Mouse (Mus musculus) right cerebral cortex, postnatal 10 days (tissue): ENCODE measurements around the gene Pagr1a.

Experiments used
- DNase-seq, 2 experiments: peaks; one replicate each; pipeline ENCODE4 v3.0.0; 2021; ENCODE audit warnings: low spot score in 2 of 2

Pagr1a gene

DNA sequence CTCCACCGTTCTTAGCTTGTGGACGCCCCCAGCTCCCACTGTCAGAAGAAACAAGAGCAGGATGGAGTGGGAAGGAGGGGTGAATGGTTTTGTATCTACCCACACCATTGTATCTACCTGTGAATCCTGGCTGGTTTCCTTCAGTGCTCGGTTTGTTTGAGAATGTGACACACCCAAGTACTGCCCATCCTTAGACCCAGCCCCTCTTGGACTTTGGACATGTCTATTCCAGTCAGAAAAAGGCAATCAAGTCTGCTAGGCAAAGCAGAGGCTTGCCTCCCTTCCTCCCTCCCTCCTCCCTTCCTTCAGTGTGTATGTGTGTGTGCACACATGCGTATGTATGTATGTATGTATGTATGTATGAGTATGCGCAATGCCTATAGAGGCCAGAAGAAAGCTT lies 13.5 kb downstream of the Pagr1a start:
- DNase-seq, result no peak

DNA sequence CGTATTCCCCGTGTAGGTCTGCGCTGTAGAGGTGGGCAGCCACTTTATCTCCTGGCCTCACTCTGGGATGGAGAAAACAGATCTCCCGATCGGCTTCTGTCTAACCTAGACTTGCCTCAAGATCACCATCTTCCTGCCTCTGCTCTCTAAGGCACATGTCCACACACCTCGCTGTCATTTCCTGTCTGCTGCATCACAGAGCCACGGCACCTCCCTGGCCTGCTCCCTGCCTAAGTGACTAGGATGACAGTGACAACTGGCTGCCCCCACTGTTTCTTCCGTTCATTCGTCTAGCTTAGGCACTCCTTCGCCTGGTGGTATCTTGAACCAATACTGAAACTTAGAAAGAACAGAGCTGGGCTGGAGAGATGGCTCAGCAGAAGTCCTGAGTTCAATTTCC lies 17.6 kb downstream of the Pagr1a start:
- no peak for DNase-seq

DNA sequence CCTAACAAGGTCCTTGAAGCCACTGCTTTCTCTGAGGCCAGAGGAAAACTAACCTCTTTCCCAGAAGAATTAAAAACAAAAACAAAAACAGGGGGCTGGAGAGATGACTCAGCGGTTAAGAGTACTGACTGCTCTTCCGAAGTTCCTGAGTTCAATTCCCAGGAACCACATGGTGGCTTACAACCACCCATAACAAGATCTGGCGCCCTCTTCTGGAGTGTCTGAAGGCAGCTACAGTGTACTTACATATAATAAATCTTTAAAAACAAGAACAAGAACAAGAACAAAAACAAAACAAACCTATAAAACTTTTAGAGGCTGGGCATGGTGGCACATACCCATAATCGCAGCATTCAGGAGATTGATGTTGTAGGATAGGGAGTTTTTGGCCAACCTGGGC lies 20.7 kb downstream of the Pagr1a start:
- DNase-seq, result no peak

DNA sequence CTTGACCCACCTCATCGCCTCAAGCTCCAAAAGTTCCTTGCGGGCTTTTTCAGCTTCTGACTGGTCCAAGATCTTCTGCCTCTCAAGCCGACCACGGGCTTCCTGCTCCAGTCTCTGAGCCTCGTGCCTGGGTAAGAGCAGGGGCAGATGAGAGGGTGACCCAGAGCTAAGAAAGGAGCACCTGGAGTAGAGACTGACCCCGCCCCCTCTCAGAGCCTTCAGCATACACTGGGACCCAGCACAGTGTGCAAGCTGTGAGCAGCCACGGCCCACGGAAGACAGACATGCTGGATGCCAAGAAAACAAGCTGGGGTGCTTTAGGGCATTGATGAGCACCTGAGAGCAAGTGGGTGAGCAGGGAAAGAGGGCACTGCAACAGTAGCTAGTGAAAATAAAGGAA lies 28.3 kb downstream of the Pagr1a start:
- DNase-seq, result no peak

DNA sequence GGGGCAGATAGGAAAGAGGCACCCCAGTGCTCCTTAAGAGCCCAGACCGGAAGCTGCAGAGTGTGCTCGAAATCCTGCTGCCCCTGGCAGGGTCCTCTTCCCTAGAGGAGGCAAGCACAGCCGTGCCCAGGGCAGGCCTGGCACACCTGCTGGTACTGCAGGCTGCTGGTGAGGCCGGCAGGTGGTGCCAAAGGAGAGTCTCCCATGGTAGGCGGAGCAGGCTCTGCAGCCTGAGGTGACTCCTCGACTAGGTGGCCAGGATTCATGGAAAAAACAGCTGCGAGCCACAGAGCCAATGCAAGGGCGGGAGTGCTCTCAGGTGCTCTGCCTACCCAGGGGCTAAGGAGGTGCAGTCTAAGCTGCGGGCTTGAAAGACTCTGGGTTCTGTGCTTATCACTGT lies 30.8 kb downstream of the Pagr1a start:
- peak in 1 of 2 experiments; percentile 57 for DNase-seq

DNA sequence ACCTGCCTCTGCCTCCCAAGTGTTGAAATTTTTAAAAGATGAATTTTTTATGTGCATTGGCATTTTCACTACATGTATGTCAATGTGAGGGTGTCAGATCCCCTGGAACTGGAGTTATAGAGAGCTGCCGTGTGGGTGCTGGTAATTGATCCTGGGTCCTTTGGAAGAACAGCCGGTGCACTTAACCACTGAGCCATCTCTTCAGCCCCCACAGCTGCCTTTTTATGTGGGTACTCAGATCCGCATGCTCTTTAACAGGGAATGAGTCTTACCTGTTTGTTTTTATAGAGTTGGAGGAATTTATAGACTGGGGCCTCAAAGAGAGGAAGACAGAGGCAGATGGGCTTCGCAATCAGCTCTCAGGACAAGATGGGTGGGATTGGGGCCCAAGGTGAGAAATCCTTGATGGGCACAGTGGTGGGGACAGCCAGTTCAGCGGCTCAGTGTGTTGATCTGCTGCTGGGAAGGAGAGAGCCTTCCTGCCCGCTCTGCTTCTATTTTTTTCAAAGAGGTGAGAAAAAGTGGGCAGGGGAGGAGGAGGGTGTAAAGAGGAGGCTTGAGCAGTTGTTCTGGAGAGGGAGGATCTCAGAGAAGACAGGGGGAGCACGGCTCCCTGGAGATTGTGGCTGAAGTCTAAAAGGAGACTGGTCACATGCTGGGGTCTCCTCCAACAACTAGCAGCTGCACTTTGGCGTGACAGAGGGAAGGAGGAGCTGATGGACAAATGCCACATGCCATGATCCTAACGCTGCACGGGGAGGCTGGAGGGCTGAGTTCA lies 32.3 kb downstream of the Pagr1a start:
- DNase-seq, result no peak

DNA sequence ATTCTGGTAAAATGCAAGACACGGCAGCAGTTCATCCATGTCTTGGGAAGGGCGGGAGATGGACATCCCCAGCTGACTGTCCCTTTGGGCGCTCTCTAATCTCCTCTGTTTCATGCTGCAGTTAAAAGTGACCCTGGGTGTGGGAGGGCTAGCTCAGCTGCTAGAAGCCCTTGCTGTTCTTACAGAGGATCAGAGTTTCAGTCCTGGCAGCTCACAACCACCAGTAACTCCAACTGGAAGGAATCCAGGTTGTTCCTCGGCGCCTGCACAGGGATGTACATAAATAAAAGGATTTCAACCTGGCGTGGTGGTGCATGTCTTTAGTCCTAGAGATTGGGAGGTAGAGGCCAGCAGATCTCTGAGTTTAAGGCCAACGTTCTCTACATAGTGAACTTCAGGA lies 34.0 kb downstream of the Pagr1a start:
- DNase-seq, result no peak

DNA sequence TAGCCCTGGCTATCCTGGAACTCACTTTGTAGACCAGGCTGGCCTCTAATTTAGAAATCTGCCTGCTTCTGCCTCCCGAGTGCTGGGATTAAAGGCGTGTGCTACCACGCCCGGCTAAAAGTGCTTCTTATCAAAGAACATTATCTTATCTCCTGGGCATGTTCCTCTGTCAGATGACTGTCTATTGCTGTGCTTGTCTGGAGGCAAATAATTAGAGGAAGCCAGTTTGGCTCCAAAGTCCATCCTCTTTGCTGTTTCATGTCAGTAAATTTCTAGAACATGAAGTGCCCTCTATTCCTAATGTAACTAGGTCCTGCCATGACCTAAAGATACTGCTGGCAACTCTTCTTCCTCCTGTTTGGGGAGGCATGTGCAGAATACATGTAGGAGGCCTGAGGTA lies 35.1 kb downstream of the Pagr1a start:
- DNase-seq, result no peak

DNA sequence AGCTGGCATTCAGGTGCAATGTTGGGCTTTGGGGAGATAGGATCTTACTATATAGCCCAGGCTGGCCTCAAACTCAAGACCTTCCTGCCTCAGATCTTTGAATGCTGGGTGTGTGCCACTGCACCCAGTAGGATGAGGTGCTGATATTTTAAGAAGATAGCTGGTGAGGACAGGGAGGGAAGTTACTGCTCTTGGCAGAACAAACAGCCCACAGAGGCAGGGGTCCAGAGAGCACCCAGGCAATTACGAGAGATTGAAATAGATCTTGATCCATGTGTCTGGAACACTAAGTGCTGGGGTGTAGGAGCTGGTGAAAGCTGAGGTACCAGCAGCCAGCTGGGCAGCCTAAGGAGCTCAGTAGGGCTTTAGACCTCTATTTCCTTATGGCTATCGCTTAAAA lies 35.6 kb downstream of the Pagr1a start:
- DNase-seq, result no peak

DNA sequence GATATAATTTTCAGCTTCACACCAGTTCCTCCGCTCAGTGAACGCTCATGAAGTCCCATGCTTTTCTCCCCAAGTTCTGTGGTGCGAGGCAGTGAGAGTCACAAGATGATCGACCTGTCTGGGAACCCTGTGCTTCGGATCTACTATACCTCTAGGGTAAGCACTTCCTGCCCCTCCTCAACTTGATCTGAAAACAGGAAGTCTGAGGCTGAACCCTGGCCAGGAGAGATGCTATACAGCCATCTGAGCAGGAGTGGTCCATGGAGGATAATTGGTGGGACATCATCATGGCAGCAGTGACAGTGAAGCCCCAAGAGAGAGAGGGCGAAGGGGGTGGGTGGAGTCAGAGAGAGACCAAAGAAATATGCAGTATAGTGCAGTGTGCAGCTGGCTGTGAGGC lies 38.3 kb downstream of the Pagr1a start:
- no peak for DNase-seq

DNA sequence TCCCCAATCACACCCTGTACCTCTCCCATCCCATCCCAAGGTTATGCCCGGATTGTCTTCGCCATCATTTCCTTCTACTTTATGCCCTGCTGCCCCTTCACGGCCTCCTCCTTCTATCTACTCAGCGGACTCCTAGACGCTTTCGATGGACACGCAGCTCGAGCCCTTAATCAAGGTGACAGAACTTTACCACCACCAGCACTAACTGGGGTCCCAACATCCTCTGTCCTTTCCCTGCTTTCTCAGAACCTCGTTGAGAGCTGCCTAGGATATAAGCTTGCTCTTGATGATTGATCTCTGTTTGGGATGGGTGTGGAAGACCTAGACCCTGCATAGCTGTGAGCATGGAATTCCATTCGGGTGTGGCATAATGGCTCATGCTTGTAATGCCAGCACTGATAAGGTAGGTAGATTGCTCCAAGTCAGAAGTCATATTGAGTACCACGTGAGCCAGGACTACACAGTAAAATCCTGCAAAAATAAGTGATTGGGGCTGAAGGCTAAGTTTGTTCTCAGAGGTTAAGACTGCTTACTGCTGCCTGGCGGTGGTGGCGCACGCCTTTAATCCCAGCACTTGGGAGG lies 40.2 kb downstream of the Pagr1a start:
- DNase-seq, result no peak

DNA sequence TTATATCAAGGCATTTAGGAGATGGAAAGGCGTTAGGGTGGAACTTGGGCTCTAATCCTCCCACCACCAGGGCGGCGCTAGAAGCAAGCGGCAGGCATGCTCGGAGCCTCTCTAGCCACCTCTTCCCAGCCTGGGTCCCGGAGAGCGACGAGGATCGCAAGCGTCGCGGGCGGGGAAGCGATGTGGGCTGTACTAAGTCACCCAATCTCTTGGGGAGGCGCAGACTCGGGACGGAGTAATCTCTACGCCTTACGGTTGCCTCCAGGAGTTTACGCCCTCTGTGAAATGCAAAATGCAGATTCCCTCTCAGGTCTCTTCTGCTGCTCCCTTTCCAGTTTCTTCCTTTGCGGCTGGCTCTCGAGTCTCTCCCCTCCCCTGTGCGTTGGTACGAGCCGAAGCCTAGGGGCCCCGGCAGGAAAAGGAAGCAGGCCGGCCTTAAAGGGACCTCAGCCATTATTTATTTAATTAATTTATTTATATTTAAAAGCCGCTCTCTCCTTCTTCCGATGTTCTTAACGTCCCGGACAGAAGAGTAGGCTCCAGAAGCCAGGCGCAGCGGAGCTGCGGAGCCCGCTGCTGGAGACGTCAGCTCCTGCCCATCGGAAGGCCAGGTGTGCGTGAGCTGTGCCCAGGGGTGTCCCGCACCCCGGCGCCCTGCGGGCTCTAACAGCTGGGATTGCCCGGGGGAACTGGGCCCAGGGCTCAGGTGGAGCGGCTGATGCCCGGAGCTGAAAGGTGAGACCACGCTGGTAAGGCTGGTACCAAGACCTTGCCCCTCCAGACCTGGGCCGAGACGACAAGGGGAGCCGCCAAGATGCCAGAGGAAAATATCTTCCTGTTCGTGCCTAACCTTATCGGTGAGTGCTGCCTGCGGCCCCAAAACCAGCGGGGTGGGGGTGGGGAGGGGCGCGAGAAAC lies 40.9 kb downstream of the Pagr1a start, which contains the start of gene Cdiptos:
Gene Cdiptos (minus strand): TSS at position 149 of the 917 bp plus-strand sequence.
- DNase-seq, result peak; percentile 97 to 98

DNA sequence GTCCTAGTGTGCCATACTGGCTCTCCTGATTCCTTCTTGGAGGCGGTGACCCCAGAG lies 41.4 kb downstream of the Pagr1a start, which contains the start of gene Cdipt:
Gene Cdipt (plus strand): TSS at position 22 of the 57 bp plus-strand sequence.
- DNase-seq, result no peak

DNA sequence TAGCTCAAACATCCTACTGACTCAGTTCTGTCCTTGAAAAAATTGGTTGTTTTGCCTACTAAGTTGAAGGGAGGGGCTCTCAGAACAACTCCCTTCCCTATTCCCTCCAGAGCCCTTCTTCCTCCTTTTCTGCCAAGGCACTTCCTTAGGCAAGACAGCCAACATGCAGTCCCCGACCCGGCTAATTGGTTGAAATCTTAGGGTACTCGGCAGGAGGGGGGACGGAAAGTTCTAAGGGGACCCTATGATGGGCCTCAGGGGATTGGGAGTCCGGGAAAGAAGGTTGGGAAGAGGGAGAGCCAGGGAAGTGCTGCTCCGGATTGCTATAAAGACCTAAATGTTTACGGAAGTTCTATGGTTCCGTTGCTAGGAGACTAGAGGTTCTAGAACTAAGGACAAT lies 41.7 kb downstream of the Pagr1a start:
- no peak for DNase-seq

DNA sequence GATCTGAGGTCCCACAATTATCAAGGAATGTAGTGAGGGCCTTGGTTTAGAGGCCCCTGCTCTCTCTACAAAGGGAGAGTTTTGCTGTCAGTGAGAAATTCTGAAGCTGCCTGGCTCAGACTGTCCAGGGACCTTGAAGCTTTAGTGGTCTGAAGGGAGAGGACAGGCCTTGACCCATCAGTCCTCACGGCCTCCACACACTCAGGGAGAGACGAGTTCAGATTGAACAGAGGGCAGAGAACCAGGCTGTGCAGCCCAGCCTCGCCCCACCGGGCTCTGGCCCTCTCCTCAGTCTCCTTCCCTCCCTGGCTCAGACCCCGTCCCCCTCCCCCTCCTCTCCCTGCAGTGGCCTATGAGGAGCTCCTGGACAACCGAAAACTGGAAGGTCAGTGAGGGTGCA lies 49.8 kb downstream of the Pagr1a start:
- no peak for DNase-seq

DNA sequence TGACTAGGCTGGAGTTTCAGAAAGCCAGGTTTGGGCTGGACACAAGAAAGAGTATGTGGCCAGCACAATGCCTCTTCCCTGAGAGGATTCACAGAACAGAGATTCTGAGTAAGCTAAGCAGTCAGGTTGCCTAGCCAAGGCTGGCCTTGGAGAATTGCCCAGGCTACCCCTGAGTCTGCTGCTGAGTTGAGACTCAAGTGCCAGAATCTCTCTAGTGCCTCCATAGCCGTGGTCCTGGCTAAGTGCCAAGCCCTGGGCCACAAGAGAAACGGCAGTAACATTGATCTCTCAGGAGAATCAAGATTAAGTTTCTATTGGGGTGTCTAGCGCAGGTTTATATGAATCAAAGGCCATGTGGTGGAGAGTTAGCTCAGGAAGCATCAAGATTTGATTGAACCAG lies 51.6 kb downstream of the Pagr1a start:
- DNase-seq, result no peak
